Mouse (Mus musculus) forebrain, embryonic 14.5 days (tissue): Measurements from ENCODE around the gene Morc4. TPM values are rescaled to one million over a fixed set of nuclear protein-coding genes. Genes with fewer than 3 reads are reported as not detected.

Experiments used
- ATAC-seq: fragments of 200-750 bp; cut with Nextera tagmentation; 2 replicates; pipeline ENCODE4 v1.8.0; 2017; ENCODE audit warnings: mild to moderate bottlenecking, moderate library complexity
- DNase-seq: peaks from one replicate; pipeline ENCODE4 v3.0.0-alpha.2; 2015; ENCODE audit warnings: low spot score
- H3K27ac ChIP-seq: fragments of 300-500 bp; sonication (generic); 2 replicates; pipeline ENCODE4 v1.5.1; 2014; ENCODE audit warnings: low read depth, mild to moderate bottlenecking, control low read depth, low read length, moderate library complexity
- H3K27me3 ChIP-seq: fragments of 300-500 bp; sonication (generic); replicated peaks from 2 replicates; pipeline ENCODE4 v1.6.1; 2014; ENCODE audit warnings: low read length, control low read depth, mixed read lengths; ENCODE audit not compliant: control insufficient read depth, insufficient read depth
- H3K36me3 ChIP-seq: fragments of 300-500 bp; sonication (generic); 2 replicates; pipeline ENCODE4 v1.6.1; 2014; ENCODE audit warnings: low read length, control low read depth; ENCODE audit not compliant: control insufficient read depth, insufficient read depth
- H3K4me1 ChIP-seq: fragments of 300-500 bp; sonication (generic); 2 replicates; pipeline ENCODE4 v1.6.1; 2014; ENCODE audit warnings: antibody characterized with exemption, low read length, control low read depth; ENCODE audit not compliant: control insufficient read depth, insufficient read depth
- H3K4me2 ChIP-seq: fragments of 300-500 bp; sonication (generic); 2 replicates; pipeline ENCODE4 v1.6.1; 2014; ENCODE audit warnings: mild to moderate bottlenecking, control low read depth, low read length
- H3K4me3 ChIP-seq: fragments of 300-500 bp; sonication (generic); 2 replicates; pipeline ENCODE4 v1.5.1; 2014; ENCODE audit warnings: low read depth, low read length, control low read depth
- H3K9ac ChIP-seq: fragments of 300-500 bp; sonication (generic); 2 replicates; pipeline ENCODE4 v1.6.1; 2014; ENCODE audit warnings: mild to moderate bottlenecking, low read length, control low read depth, moderate library complexity
- H3K9me3 ChIP-seq: fragments of 300-500 bp; sonication (generic); replicated peaks from 2 replicates; pipeline ENCODE4 v1.6.1; 2016; ENCODE audit warnings: low read length, control low read depth, mixed read lengths; ENCODE audit not compliant: control insufficient read depth
- WGBS: fragments of 180-500 bp; shearing (Covaris S2); extraction: QIAGEN DNeasy Blood & Tissue Kit; methylation state at CpG from one replicate; pipeline ENCODE4 v1.1.7; 2014; 5-methylcytosine and 5-hydroxymethylcytosine counted together
- polyA plus RNA-seq: library from polyadenylated mRNA; unstranded; fragments of >200 nt; fragmentation: Nextera tagmentation; extraction: Ambion mirVana; gene quantifications from 2 replicates; pipeline ENCODE4 v1.2.1, GENCODE M21; 2014

Gene Morc4
- polyA plus RNA-seq, 1 experiment from 2014 or later, result 2.0 TPM

DNA sequence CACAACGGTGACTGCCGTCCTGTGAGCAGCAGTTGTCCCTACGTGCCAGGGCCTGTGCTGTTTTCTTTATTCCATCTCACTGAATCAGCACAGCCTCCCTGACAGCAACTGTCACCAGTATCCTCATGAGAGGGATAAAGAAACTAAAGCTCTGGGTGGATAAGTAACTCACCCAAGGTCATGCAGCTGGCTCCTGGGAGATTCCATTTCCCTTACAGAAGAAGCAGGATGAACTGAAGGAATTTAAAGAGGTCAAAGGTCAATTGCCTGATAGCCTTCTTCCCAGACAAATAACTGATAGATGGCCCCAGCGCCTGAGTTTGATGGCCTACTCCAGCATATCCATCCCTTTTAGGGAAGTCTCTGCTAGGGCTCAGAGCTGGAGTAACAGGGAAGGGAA is 94.1 kb downstream of the Morc4 start:
- no peaks in the 10 kb centered on the region for H3K36me3 ChIP-seq
- H3K4me3 ChIP-seq, result no peak overlapping the region
- no peak overlapping the region for H3K9ac ChIP-seq
- H3K27ac ChIP-seq, result no peak overlapping the region
- 66% methylated on average over 4 of the region's 4 CpGs for WGBS
- H3K4me1 ChIP-seq, result no peaks in the 10 kb centered on the region
- DNase-seq (no peak), ATAC-seq (no peak)
- no peaks in the 10 kb centered on the region for H3K9me3 ChIP-seq
- H3K4me2 ChIP-seq, result no peak overlapping the region
- H3K27me3 ChIP-seq, result no peaks in the 10 kb centered on the region

DNA sequence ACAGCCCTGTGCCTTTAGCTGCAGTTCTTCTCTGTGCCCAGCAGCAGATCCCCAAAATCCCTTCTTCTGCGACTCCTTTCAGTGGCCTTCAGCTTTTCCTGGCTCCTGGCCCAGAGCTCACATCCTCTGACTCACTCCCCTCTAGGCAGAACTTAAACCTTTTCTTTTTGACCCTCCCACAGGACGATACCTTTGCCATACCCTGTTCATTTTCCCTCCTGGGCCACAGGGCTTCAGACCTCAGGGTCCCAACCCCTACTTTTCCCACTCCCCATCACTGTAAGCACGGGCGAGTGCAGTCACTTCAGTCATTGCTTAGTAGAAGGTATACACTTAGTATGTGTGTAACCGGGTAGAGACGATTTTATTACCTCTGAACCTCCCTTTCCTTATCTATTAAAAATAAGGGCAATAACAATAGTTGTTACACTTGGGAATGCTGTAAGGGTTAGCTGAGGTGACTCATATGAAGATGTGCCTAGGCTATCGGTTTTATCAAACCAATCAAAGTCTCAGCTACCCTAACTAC is 96.3 kb downstream of the Morc4 start:
- Histone ChIP-seq H3K9ac (no peak overlapping the region), H3K4me1 (no peaks in the 10 kb centered on the region), H3K9me3 (no peaks in the 10 kb centered on the region), H3K36me3 (no peaks in the 10 kb centered on the region), H3K4me2 (no peak overlapping the region), H3K27ac (no peak overlapping the region), H3K4me3 (no peak overlapping the region), H3K27me3 (no peaks in the 10 kb centered on the region)
- DNase-seq, result no peak
- 79% methylated on average over 7 of the region's 7 CpGs for WGBS
- ATAC-seq, result no peak

DNA sequence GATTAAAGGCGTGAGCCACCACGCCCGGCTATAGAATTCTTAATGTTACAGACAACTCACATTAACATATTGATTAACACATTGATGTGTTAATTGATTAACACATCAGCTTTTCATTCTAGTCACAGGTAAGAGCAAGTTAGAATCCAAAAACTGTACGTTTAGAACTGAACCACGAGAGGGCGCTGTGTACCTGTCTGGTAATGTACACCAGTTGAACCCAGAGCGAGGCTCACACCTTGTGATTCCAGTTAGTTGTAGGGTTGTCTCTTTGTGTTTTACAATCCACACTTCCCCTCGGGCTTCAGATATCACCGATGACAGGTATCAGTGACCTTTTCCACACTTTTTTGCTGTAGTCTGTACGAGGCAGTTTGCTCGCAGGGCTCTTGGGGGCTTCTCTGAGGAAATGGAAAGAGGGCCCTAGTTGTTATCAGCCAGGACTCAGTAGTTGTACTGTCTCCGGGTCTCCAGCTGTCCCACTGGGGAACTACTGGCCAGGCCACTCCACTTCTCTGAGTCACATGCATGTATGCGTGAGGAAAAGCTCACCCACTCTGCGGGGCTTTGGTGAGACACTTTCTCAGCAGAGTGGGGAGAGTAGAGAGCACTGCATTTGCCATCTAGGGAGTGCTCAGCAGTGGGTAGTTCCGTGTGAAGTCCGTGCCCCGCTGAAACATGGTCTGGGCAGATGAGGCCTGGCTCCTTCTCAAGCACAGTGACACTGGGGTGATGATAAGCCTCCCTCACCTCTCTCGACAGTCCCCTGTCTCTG is 97.0 kb downstream of the Morc4 start:
- ATAC-seq (no peak), DNase-seq (peak; percentile 50)
- no peak overlapping the region for H3K4me3 ChIP-seq
- no peaks in the 10 kb centered on the region for H3K4me1 ChIP-seq
- H3K27ac ChIP-seq, result no peak overlapping the region
- WGBS, result 42% methylated on average over 18 of the region's 18 CpGs
- no peak overlapping the region for H3K4me2 ChIP-seq
- no peak overlapping the region for H3K9ac ChIP-seq
- H3K9me3 ChIP-seq, result no peaks in the 10 kb centered on the region
- H3K36me3 ChIP-seq, result no peaks in the 10 kb centered on the region
- no peaks in the 10 kb centered on the region for H3K27me3 ChIP-seq

Other genes starting within 250 kb of the Morc4 start
- 0.36 and 0.53 TPM in 2 replicates for gene Tbc1d8b, start 186.7 kb downstream of the Morc4 start, polyA plus RNA-seq
- not detected in 2 replicates for gene Gm15013, start 157.2 kb downstream of the Morc4 start, polyA plus RNA-seq
- gene Ripply1, start 89.3 kb downstream of the Morc4 start, polyA plus RNA-seq, result not detected in 2 replicates
- gene Cldn2, start 70.8 kb downstream of the Morc4 start, polyA plus RNA-seq, result 0.56 and 0.61 TPM in 2 replicates
- gene Rbm41, start 126.9 kb upstream of the Morc4 start, polyA plus RNA-seq, result 6.9 and 10.6 TPM in 2 replicates
- gene Nup62cl, start 191.0 kb upstream of the Morc4 start, polyA plus RNA-seq, result 3.7 and 4.0 TPM in 2 replicates
- gene Pih1h3b, start 191.2 kb upstream of the Morc4 start, polyA plus RNA-seq, result not detected in 2 replicates